Mouse (Mus musculus) testis, adult 2 months (tissue): ENCODE data around the gene Tead4. TPM values are rescaled to one million over a fixed set of nuclear protein-coding genes. Genes with fewer than 3 reads are reported as not detected.

Experiments
- H3K27ac ChIP-seq: fragments of 200-500 bp; 2 replicates; pipeline ENCODE4 v1.5.1; 2012; ENCODE audit warnings: low read depth, low read length; ENCODE audit not compliant: control insufficient read depth, insufficient read depth
- H3K27me3 ChIP-seq: fragments of 200-500 bp; 2 replicates; pipeline ENCODE4 v1.6.1; 2012; ENCODE audit warnings: mild to moderate bottlenecking, low read length, moderate library complexity; ENCODE audit not compliant: control insufficient read depth, insufficient read depth
- H3K36me3 ChIP-seq: fragments of 200-500 bp; 2 replicates; pipeline ENCODE4 v1.6.1; 2012; ENCODE audit warnings: mild to moderate bottlenecking, low read length; ENCODE audit not compliant: control insufficient read depth, insufficient read depth
- H3K4me1 ChIP-seq: fragments of 200-500 bp; 2 replicates; pipeline ENCODE4 v1.6.1; 2012; ENCODE audit warnings: low read length; ENCODE audit not compliant: control insufficient read depth, insufficient read depth
- H3K4me3 ChIP-seq: fragments of 200-500 bp; 2 replicates; pipeline ENCODE4 v1.5.1; 2012; ENCODE audit warnings: low read depth, mild to moderate bottlenecking, low read length, moderate library complexity, mixed read lengths; ENCODE audit not compliant: control insufficient read depth
- CTCF ChIP-seq: fragments of 200-500 bp; IDR thresholded peaks from 2 replicates; pipeline ENCODE4 v1.5.1; 2012; ENCODE audit warnings: low read depth, mild to moderate bottlenecking, inconsistent platforms, low read length, moderate library complexity; ENCODE audit not compliant: control insufficient read depth, insufficient read depth, insufficient replicate concordance
- POLR2A ChIP-seq: fragments of 200-500 bp; IDR thresholded peaks from 2 replicates; pipeline ENCODE4 v1.6.1; 2012; ENCODE audit warnings: low read depth, mild to moderate bottlenecking, inconsistent platforms, low read length, moderate library complexity; ENCODE audit not compliant: control insufficient read depth
- polyA plus RNA-seq: library from polyadenylated mRNA; depleted of rRNA; stranded (reverse); fragments of >200 nt; gene quantifications from 2 replicates; pipeline ENCODE4 v1.2.3, GENCODE M21; 2012

The Tead4 gene
- polyA plus RNA-seq, 1 experiment = 0.05 TPM

GRCm38 (mm10) chr6:128285792-128286430 is 14.7 kb downstream of the Tead4 start:
- TF ChIP-seq POLR2A (no peak), CTCF (no peak)
- no peak overlapping the region for H3K4me3 ChIP-seq
- no peaks in the 10 kb centered on the region for H3K36me3 ChIP-seq
- no peak overlapping the region for H3K27ac ChIP-seq
- no peaks in the 10 kb centered on the region for H3K27me3 ChIP-seq
- H3K4me1 ChIP-seq = no peaks in the 10 kb centered on the region

- no peak overlapping the region for H3K27ac ChIP-seq
- H3K27me3 ChIP-seq = no peaks in the 10 kb centered on the region
- H3K4me3 ChIP-seq = no peak overlapping the region
- no peaks in the 10 kb centered on the region for H3K36me3 ChIP-seq
- H3K4me1 ChIP-seq = no peaks in the 10 kb centered on the region
- TF ChIP-seq POLR2A (no peak), CTCF (no peak)
Observed at GRCm38 (mm10) chr6:128282126-128282525, 18.5 kb downstream of the Tead4 start.

GRCm38 (mm10) chr6:128280472-128281145 is 20.0 kb downstream of the Tead4 start:
- Histone ChIP-seq H3K27ac (no peak overlapping the region), H3K27me3 (no peaks in the 10 kb centered on the region), H3K36me3 (no peaks in the 10 kb centered on the region), H3K4me3 (no peak overlapping the region), H3K4me1 (no peaks in the 10 kb centered on the region)
- TF ChIP-seq CTCF = no peak
- no peak for TF ChIP-seq POLR2A

- no peaks in the 10 kb centered on the region for H3K4me1 ChIP-seq
- no peak for TF ChIP-seq POLR2A
- TF ChIP-seq CTCF = no peak
- no peak overlapping the region for H3K27ac ChIP-seq
- H3K4me3 ChIP-seq = no peak overlapping the region
- H3K36me3 ChIP-seq = no peaks in the 10 kb centered on the region
- H3K27me3 ChIP-seq = no peaks in the 10 kb centered on the region
Observed at GRCm38 (mm10) chr6:128279608-128280007, 21.0 kb downstream of the Tead4 start.

GRCm38 (mm10) chr6:128279099-128279498 is 21.5 kb downstream of the Tead4 start:
- TF ChIP-seq CTCF (no peak), POLR2A (no peak)
- Histone ChIP-seq H3K4me1 (no peaks in the 10 kb centered on the region), H3K27ac (no peak overlapping the region), H3K4me3 (no peak overlapping the region), H3K36me3 (no peaks in the 10 kb centered on the region), H3K27me3 (no peaks in the 10 kb centered on the region)

- no peaks in the 10 kb centered on the region for H3K27me3 ChIP-seq
- H3K36me3 ChIP-seq = no peaks in the 10 kb centered on the region
- no peak overlapping the region for H3K27ac ChIP-seq
- H3K4me1 ChIP-seq = no peaks in the 10 kb centered on the region
- TF ChIP-seq POLR2A (no peak), CTCF (no peak)
- no peak overlapping the region for H3K4me3 ChIP-seq
Observed at GRCm38 (mm10) chr6:128277132-128278085, 23.2 kb downstream of the Tead4 start.

- Histone ChIP-seq H3K4me3 (no peak overlapping the region), H3K27ac (no peak overlapping the region), H3K4me1 (no peaks in the 10 kb centered on the region), H3K36me3 (no peaks in the 10 kb centered on the region), H3K27me3 (no peaks in the 10 kb centered on the region)
- no peak for TF ChIP-seq CTCF
- TF ChIP-seq POLR2A = no peak
Observed at GRCm38 (mm10) chr6:128276349-128276748, 24.3 kb downstream of the Tead4 start.
